In genomic region chr6:124446024-124446423, GRCm38 (mm10) we compare ENCODE assay signal across 33 mouse cellular contexts. TPM values are rescaled to one million over a fixed set of nuclear protein-coding genes. Genes with fewer than 3 reads are reported as not detected.
"Had no signal": no experiment of that assay in that cellular context is flagged by ENCODE, and none has a peak within 500 bp of the region (broad histone marks: within the 10 kb centered on the region; RNA-seq: fewer than 3 reads in every experiment).

No protein-coding gene starts in this region.

- H3K4me3 ChIP-seq: heart, embryonic 10.5 days; heart, embryonic 12.5 days; heart, embryonic 13.5 days; heart, embryonic 15.5 days; hindbrain, embryonic 10.5 days; hindbrain, embryonic 12.5 days; hindbrain, embryonic 13.5 days; hindbrain, embryonic 15.5 days; kidney, embryonic 15.5 days; layer of hippocampus, adult 2 months; left cerebral cortex, adult 2 months had no signal

- H3K4me2 ChIP-seq: heart, embryonic 11.5 days; heart, embryonic 12.5 days; heart, embryonic 13.5 days; heart, embryonic 15.5 days; hindbrain, embryonic 12.5 days; hindbrain, embryonic 13.5 days; hindbrain, embryonic 14.5 days; hindbrain, embryonic 15.5 days; kidney, embryonic 15.5 days had no signal

- H3K9ac ChIP-seq: heart, embryonic 12.5 days; heart, embryonic 13.5 days; heart, embryonic 15.5 days; hindbrain, embryonic 12.5 days; hindbrain, embryonic 13.5 days; hindbrain, embryonic 14.5 days; hindbrain, embryonic 15.5 days; kidney, embryonic 15.5 days had no signal

- DNase-seq: heart, postnatal 10 days; heart, postnatal 14 days; heart, postnatal 36 days; heart, postnatal 4 days; kidney, adult 11 months; kidney, adult 18-20 months; kidney, adult 2 months; kidney, adult 8-10 months; kidney, adult 9 months; kidney, postnatal 10 days; kidney, postnatal 14 days; kidney, postnatal 25 days; kidney, postnatal 36 days; kidney, postnatal 4 days; layer of hippocampus, adult 9-11 months; layer of hippocampus, postnatal 36 days had no signal

- H3K36me3 ChIP-seq: heart, embryonic 10.5 days; heart, embryonic 12.5 days; heart, embryonic 13.5 days; heart, embryonic 15.5 days; hindbrain, embryonic 10.5 days; kidney, embryonic 15.5 days had no signal

- H3K27ac ChIP-seq: heart, embryonic 10.5 days; heart, embryonic 13.5 days; heart, embryonic 15.5 days; hindbrain, embryonic 10.5 days; hindbrain, embryonic 12.5 days; hindbrain, embryonic 13.5 days; hindbrain, embryonic 14.5 days; hindbrain, embryonic 15.5 days; hindbrain, postnatal 0 days; kidney, embryonic 15.5 days; kidney, postnatal 0 days; layer of hippocampus, adult 2 months; left cerebral cortex, adult 2 months had no signal

- H3K27me3 ChIP-seq: heart, embryonic 15.5 days; hindbrain, embryonic 12.5 days; hindbrain, embryonic 13.5 days; hindbrain, embryonic 15.5 days; kidney, embryonic 15.5 days had no signal

- H3K9me3 ChIP-seq: heart, embryonic 10.5 days; heart, embryonic 12.5 days; heart, embryonic 13.5 days; heart, embryonic 15.5 days; hindbrain, embryonic 10.5 days; hindbrain, embryonic 12.5 days; hindbrain, embryonic 13.5 days; hindbrain, embryonic 15.5 days; kidney, embryonic 15.5 days had no signal

- H3K4me1 ChIP-seq: heart, embryonic 10.5 days; heart, embryonic 12.5 days; heart, embryonic 13.5 days; heart, embryonic 15.5 days; hindbrain, embryonic 10.5 days; hindbrain, embryonic 12.5 days; hindbrain, embryonic 13.5 days; hindbrain, embryonic 15.5 days; kidney, embryonic 15.5 days had no signal

- ATAC-seq: hindbrain, embryonic 16.5 days; hindbrain, postnatal 0 days; inflammation-experienced regulatory T-cells, adult 6 months had no signal

RNA-seq across cellular contexts. Expression of gene Clstn3, which starts 18.6 kb away (rescaled TPM):
- polyA plus RNA-seq: inflammation-experienced regulatory T-cells, adult 6 months had no signal

RNA-seq across cellular contexts. Expression of gene C1rl, which starts 46.9 kb away (rescaled TPM):
- polyA plus RNA-seq: inflammation-experienced regulatory T-cells, adult 6 months had no signal
